10 mouse cellular contexts compared by ENCODE assay signal in the genomic region with DNA sequence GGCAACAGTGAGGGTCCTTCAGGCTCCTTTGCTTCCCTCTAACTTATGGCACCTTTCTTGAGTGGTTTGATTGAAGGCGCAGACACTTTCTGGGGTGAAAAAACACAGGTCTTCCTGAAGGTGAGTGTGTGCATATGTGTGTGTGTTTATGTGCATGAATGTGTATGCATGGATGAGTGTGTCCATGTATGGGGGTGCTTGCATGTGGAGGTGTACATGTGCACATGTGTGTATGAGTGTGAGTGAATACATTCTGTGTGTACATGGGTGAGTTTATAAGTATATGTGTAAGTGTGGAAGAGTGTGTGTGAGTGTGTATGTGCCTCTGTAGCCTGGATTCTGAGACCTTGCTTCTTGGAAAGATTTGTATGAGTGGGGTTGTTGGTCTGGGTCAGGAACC.
DNase-seq lines count a peak whose midpoint lies in the region; ATAC-seq and TF ChIP-seq lines count a peak whose summit lies in the region.
"Had no signal": no experiment of that assay in that cellular context is flagged by ENCODE, and none has a peak within 500 bp of the region (broad histone marks: within the 10 kb centered on the region; RNA-seq: fewer than 3 reads in every experiment).

No protein-coding gene starts in this region.

- TF ChIP-seq POLR2A in heart, adult 2 months (IDR thresholded peaks at IDR 0.05; ENCODE audit: insufficient read depth, low read depth, low read length) = no peak

- peaks cover 5% of the 10 kb centered on the region for H3K4me1 ChIP-seq in heart, adult 2 months (ENCODE audit: control insufficient read depth, insufficient read depth, low read length)
- peaks cover 21% of the 10 kb centered on the region; the same call in 1 of the 2 replicates for H3K4me1 ChIP-seq in forebrain, postnatal 0 days (ENCODE audit: insufficient read depth)
- peaks cover 59% of the 10 kb centered on the region for H3K4me1 ChIP-seq in midbrain, embryonic 10.5 days

- no peak overlapping the region for H3K4me3 ChIP-seq in heart, adult 2 months
- H3K4me3 ChIP-seq in forebrain, postnatal 0 days (ENCODE audit: low read depth, low read length) = peak overlapping the region; percentile 9; the same call in 1 of the 2 replicates
- H3K4me3 ChIP-seq in midbrain, embryonic 10.5 days = peak overlapping the region; percentile 48

- ATAC-seq in forebrain, postnatal 0 days = no peak

- 98% methylated on average over 1 of the region's 1 CpGs for WGBS in heart, adult 2 months
- 100% methylated on average over 1 of the region's 1 CpGs for WGBS in forebrain, postnatal 0 days
- WGBS in midbrain, embryonic 10.5 days = 97% methylated on average over 1 of the region's 1 CpGs

- H3K36me3 ChIP-seq in heart, adult 2 months (ENCODE audit: control insufficient read depth, insufficient read depth, low read length) = no peaks in the 10 kb centered on the region
- no peaks in the 10 kb centered on the region for H3K36me3 ChIP-seq in forebrain, postnatal 0 days (ENCODE audit: insufficient read depth)
- H3K36me3 ChIP-seq in midbrain, embryonic 10.5 days = peaks cover 18% of the 10 kb centered on the region

- no peaks in the 10 kb centered on the region for H3K79me2 ChIP-seq in heart, adult 2 months (replicated peaks; ENCODE audit: control insufficient read depth, insufficient read depth, low read length)

- peak overlapping the region; percentile 16; the same call in 1 of the 2 replicates for H3K27ac ChIP-seq in heart, adult 2 months
- no peak overlapping the region for H3K27ac ChIP-seq in forebrain, postnatal 0 days (ENCODE audit: low read depth, low read length)
- H3K27ac ChIP-seq in midbrain, embryonic 10.5 days (replicated peaks) = peak overlapping the region; percentile 86

- H3K4me2 ChIP-seq in forebrain, postnatal 0 days (ENCODE audit: low read depth) = peak overlapping the region; percentile 41

- H3K9me3 ChIP-seq in forebrain, postnatal 0 days (ENCODE audit: low read length) = no peaks in the 10 kb centered on the region
- no peaks in the 10 kb centered on the region; the same call in 1 of the 2 replicates for H3K9me3 ChIP-seq in midbrain, embryonic 10.5 days (replicated peaks)

- H3K27me3 ChIP-seq in heart, adult 2 months (ENCODE audit: control insufficient read depth, insufficient read depth, low read length) = no peaks in the 10 kb centered on the region
- no peaks in the 10 kb centered on the region for H3K27me3 ChIP-seq in forebrain, postnatal 0 days (ENCODE audit: insufficient read depth, low read length)
- H3K27me3 ChIP-seq in midbrain, embryonic 10.5 days (ENCODE audit: low read depth, poor library complexity, severe bottlenecking) = no peaks in the 10 kb centered on the region

- no peak overlapping the region for H3K9ac ChIP-seq in heart, adult 2 months (ENCODE audit: low read depth, low read length)
- H3K9ac ChIP-seq in forebrain, postnatal 0 days = no peak overlapping the region

- intact Hi-C loops in heart, adult 2 months (cut with DNase I) = loop anchor here (5.0 kb wide), 4 partner anchors 63 to 133 kb away; no protein-coding TSS in a partner anchor
- intact Hi-C loops in heart, postnatal 25 days (cut with DNase I) = loop anchor here (5.0 kb wide), 2 partner anchors 43 to 133 kb away; no protein-coding TSS in a partner anchor

- no peak for TF ChIP-seq EP300 in heart, adult 2 months (IDR thresholded peaks at IDR 0.05; ENCODE audit: insufficient read depth, low read depth, low read length)

- no peak for TF ChIP-seq CTCF in heart, adult 2 months (IDR thresholded peaks at IDR 0.05)
- TF ChIP-seq CTCF in forebrain, postnatal 0 days (IDR thresholded peaks at IDR 0.05; ENCODE audit: low read depth) = no peak

- DNase-seq in heart, adult 2 months = no peak
- DNase-seq in heart, postnatal 25 days (ENCODE audit: low spot score) = no peak
- DNase-seq in NIH3T3 (ENCODE audit: low read depth) = peak; percentile 2
- no peak for DNase-seq in forebrain, postnatal 0 days
- no peak for DNase-seq in midbrain, embryonic 10.5 days (ENCODE audit: low spot score)
- DNase-seq in testis, postnatal 14 days (ENCODE audit: low spot score) = no peak
- DNase-seq in cerebellum, adult 18-20 months = no peak
- DNase-seq in adrenal gland, postnatal 10 days = no peak
- DNase-seq: kidney, adult 2 months; right cerebral cortex, postnatal 14 days had no signal
